Mouse (Mus musculus): Measurements from ENCODE around the gene Rpl18.

GRCm38 (mm10) chr7:45701072-45701471 is 14.2 kb upstream of the Rpl18 start:
- no peak for TF ChIP-seq POLR2A (IDR thresholded peaks at IDR 0.05; ENCODE audit: borderline replicate concordance, low read depth, low read length)
- TF ChIP-seq CTCF (IDR thresholded peaks at IDR 0.05; ENCODE audit: low read depth, low read length): no peak
